Mouse (Mus musculus): ENCODE data around the gene Lalba.

DNA sequence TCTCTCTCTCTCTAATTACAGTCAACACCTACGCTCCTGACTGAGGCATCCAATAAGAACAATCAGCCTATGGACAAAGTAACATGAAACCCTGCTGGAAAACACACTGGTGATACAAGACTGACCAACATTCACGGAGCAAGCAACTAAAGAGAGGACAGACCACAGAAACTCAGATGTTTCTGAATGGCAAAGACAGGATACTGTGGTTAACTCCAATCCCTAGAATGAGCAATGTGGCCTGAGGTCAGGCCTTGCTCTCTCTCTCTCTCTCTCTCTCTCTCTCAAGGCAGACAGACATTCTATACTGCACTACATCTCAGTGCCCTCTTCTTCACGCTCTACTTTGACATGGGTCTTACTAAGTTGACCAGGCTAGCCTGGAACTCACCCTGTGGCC lies 38.7 kb upstream of the Lalba start:
- TF ChIP-seq MEF2A (IDR thresholded peaks at IDR 0.05; ENCODE audit: borderline replicate concordance, low read depth, low read length): no peak
- TF ChIP-seq POLR2A (IDR thresholded peaks at IDR 0.05; ENCODE audit: low read depth, low read length): no peak

Measured in CH12.LX (cell line).